Mouse (Mus musculus) macrophage (primary cell): Measurements from ENCODE around the gene Wnt11. TPM values are rescaled to one million over a fixed set of nuclear protein-coding genes. Genes with fewer than 3 reads are reported as not detected.

ENCODE experiments used
- H3K27ac ChIP-seq: fragments of 350-480 bp; formaldehyde crosslinking; 2 replicates; pipeline ENCODE4 v1.9.0; 2021
- H3K36me3 ChIP-seq: fragments of 350-480 bp; formaldehyde crosslinking; 2 replicates; pipeline ENCODE4 v1.9.0; 2021; ENCODE audit errors: inconsistent target
- H3K4me3 ChIP-seq: fragments of 350-480 bp; formaldehyde crosslinking; 2 replicates; pipeline ENCODE4 v1.9.0; 2021; ENCODE audit errors: inconsistent target
- H3K79me2 ChIP-seq: fragments of 350-480 bp; formaldehyde crosslinking; 2 replicates; pipeline ENCODE4 v1.9.0; 2021; ENCODE audit errors: inconsistent target
- WGBS: methylation state at CpG from one replicate; pipeline ENCODE4 v1.1.7; 2026; ENCODE audit warnings: inconsistent platforms; ENCODE audit not compliant: missing documents; 5-methylcytosine and 5-hydroxymethylcytosine counted together
- polyA plus RNA-seq: library from polyadenylated mRNA; stranded (reverse); fragments of 250-400 nt; gene quantifications from 3 replicates; pipeline ENCODE4 v1.2.4, GENCODE M21; 2018; ENCODE audit warnings: inconsistent platforms

Wnt11 gene
- polyA plus RNA-seq, 1 experiment from 2014 or later = not detected

GRCm38 (mm10) chr7:98867053-98867793 lies 32.3 kb downstream of the Wnt11 start:
- H3K27ac ChIP-seq = no peak overlapping the region
- H3K36me3 ChIP-seq = no peaks in the 10 kb centered on the region
- no peaks in the 10 kb centered on the region for H3K79me2 ChIP-seq
- 54% methylated on average over 12 of the region's 12 CpGs for WGBS
- no peak overlapping the region for H3K4me3 ChIP-seq

- H3K36me3 ChIP-seq = no peaks in the 10 kb centered on the region
- H3K79me2 ChIP-seq = no peaks in the 10 kb centered on the region
- no peak overlapping the region for H3K4me3 ChIP-seq
- H3K27ac ChIP-seq = no peak overlapping the region
- whole genome bisulfite sequencing = 57% methylated on average over 2 of the region's 2 CpGs
Observed at GRCm38 (mm10) chr7:98867794-98868150, 32.9 kb downstream of the Wnt11 start.

- 32% methylated on average over 3 of the region's 3 CpGs for WGBS
- H3K27ac ChIP-seq = no peak overlapping the region
- H3K79me2 ChIP-seq = no peaks in the 10 kb centered on the region
- H3K36me3 ChIP-seq = no peaks in the 10 kb centered on the region
- no peak overlapping the region for H3K4me3 ChIP-seq
Observed at GRCm38 (mm10) chr7:98869070-98869469, 34.2 kb downstream of the Wnt11 start.

GRCm38 (mm10) chr7:98870791-98871190 lies 35.9 kb downstream of the Wnt11 start:
- no peaks in the 10 kb centered on the region for H3K79me2 ChIP-seq
- no peak overlapping the region for H3K4me3 ChIP-seq
- 90% methylated on average over 12 of the region's 12 CpGs for WGBS
- H3K36me3 ChIP-seq = no peaks in the 10 kb centered on the region
- H3K27ac ChIP-seq = no peak overlapping the region

GRCm38 (mm10) chr7:98871882-98872281 lies 37.0 kb downstream of the Wnt11 start:
- Histone ChIP-seq H3K27ac (no peak overlapping the region), H3K4me3 (no peak overlapping the region), H3K36me3 (no peaks in the 10 kb centered on the region), H3K79me2 (no peaks in the 10 kb centered on the region)
- 66% methylated on average over 12 of the region's 12 CpGs for WGBS

GRCm38 (mm10) chr7:98873316-98873715 lies 38.4 kb downstream of the Wnt11 start:
- no peaks in the 10 kb centered on the region for H3K36me3 ChIP-seq
- H3K27ac ChIP-seq = no peak overlapping the region
- WGBS = 96% methylated on average over 12 of the region's 12 CpGs
- no peak overlapping the region for H3K4me3 ChIP-seq
- H3K79me2 ChIP-seq = no peaks in the 10 kb centered on the region

GRCm38 (mm10) chr7:98874411-98874951 lies 39.6 kb downstream of the Wnt11 start:
- no peaks in the 10 kb centered on the region for H3K36me3 ChIP-seq
- no peaks in the 10 kb centered on the region for H3K79me2 ChIP-seq
- H3K4me3 ChIP-seq = no peak overlapping the region
- WGBS = 90% methylated on average over 6 of the region's 6 CpGs
- no peak overlapping the region for H3K27ac ChIP-seq

GRCm38 (mm10) chr7:98875390-98875990 lies 40.6 kb downstream of the Wnt11 start:
- WGBS = 85% methylated on average over 12 of the region's 13 CpGs
- no peak overlapping the region for H3K27ac ChIP-seq
- H3K79me2 ChIP-seq = no peaks in the 10 kb centered on the region
- H3K36me3 ChIP-seq = no peaks in the 10 kb centered on the region
- no peak overlapping the region for H3K4me3 ChIP-seq

GRCm38 (mm10) chr7:98876119-98876518 lies 41.2 kb downstream of the Wnt11 start:
- H3K4me3 ChIP-seq = no peak overlapping the region
- no peaks in the 10 kb centered on the region for H3K36me3 ChIP-seq
- H3K79me2 ChIP-seq = no peaks in the 10 kb centered on the region
- H3K27ac ChIP-seq = no peak overlapping the region
- WGBS = 84% methylated on average over 13 of the region's 13 CpGs

- 83% methylated on average over 2 of the region's 2 CpGs for WGBS
- Histone ChIP-seq H3K36me3 (peaks cover 1% of the 10 kb centered on the region; the same call in 1 of the 2 replicates), H3K4me3 (no peak overlapping the region), H3K79me2 (no peaks in the 10 kb centered on the region), H3K27ac (no peak overlapping the region)
Observed at GRCm38 (mm10) chr7:98879176-98879575, 44.3 kb downstream of the Wnt11 start.

- H3K27ac ChIP-seq = no peak overlapping the region
- 82% methylated on average over 4 of the region's 4 CpGs for WGBS
- no peaks in the 10 kb centered on the region for H3K79me2 ChIP-seq
- H3K36me3 ChIP-seq = peaks cover 13% of the 10 kb centered on the region; the same call in 1 of the 2 replicates
- H3K4me3 ChIP-seq = no peak overlapping the region
Observed at GRCm38 (mm10) chr7:98881887-98882286, 47.0 kb downstream of the Wnt11 start.

- WGBS = 94% methylated on average over 22 of the region's 22 CpGs
- Histone ChIP-seq H3K27ac (no peak overlapping the region), H3K4me3 (no peak overlapping the region), H3K79me2 (no peaks in the 10 kb centered on the region), H3K36me3 (peaks cover 33% of the 10 kb centered on the region)
Observed at GRCm38 (mm10) chr7:98887811-98888261, 52.9 kb downstream of the Wnt11 start.

- no peak overlapping the region for H3K27ac ChIP-seq
- WGBS = 68% methylated on average over 5 of the region's 5 CpGs
- H3K4me3 ChIP-seq = no peak overlapping the region
- no peaks in the 10 kb centered on the region for H3K79me2 ChIP-seq
- H3K36me3 ChIP-seq = peaks cover 33% of the 10 kb centered on the region
Observed at GRCm38 (mm10) chr7:98888810-98889209, 53.9 kb downstream of the Wnt11 start.

- Histone ChIP-seq H3K36me3 (peaks cover 32% of the 10 kb centered on the region), H3K79me2 (no peaks in the 10 kb centered on the region)
- 90% methylated on average over 7 of the region's 7 CpGs for WGBS
Observed at GRCm38 (mm10) chr7:98889211-98889610, 54.3 kb downstream of the Wnt11 start.

GRCm38 (mm10) chr7:98893144-98893543 lies 58.2 kb downstream of the Wnt11 start:
- Histone ChIP-seq H3K4me3 (no peak overlapping the region), H3K36me3 (peaks cover 23% of the 10 kb centered on the region), H3K79me2 (no peaks in the 10 kb centered on the region), H3K27ac (no peak overlapping the region)
- WGBS = 19% methylated on average over 5 of the region's 5 CpGs

More at GRCm38 (mm10) chr7:98889211-98889610, 54.3 kb downstream of the Wnt11 start:
- no peak overlapping the region for H3K27ac ChIP-seq
- no peak overlapping the region for H3K4me3 ChIP-seq
